Mouse (Mus musculus) cerebellum, adult 9-11 months (tissue): ENCODE measurements around the gene Meis2.

Source experiments
- DNase-seq: peaks from one replicate; pipeline ENCODE4 v3.0.0; 2022

The Meis2 gene

GRCm38 (mm10) chr2:115890715-115891114 is 174.9 kb downstream of the Meis2 start:
- no peak for DNase-seq

- no peak for DNase-seq
These were observed 175.6 kb downstream of the Meis2 start for GRCm38 (mm10) chr2:115890030-115890429.

DNA sequence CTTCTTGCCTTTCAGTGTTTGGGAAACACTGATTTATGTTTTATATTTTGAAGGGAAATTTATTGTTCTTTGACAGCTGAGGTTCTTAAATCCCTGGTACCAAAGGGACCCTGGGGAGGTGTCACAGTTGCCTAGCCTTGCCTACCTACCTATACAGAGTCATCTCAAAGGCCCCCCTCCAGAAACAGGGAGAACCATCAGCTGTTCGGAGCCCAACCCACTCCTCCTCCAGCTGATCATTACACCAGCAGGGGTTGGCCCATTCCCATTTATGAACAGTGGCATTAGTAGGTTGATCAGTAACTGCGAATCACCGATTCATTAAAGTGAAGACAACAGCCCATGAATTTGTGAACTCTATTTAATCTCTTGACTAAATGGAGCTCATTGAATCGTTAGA is 176.4 kb downstream of the Meis2 start:
- no peak for DNase-seq

- DNase-seq, result no peak
These were observed 177.1 kb downstream of the Meis2 start for GRCm38 (mm10) chr2:115888336-115889077.

- DNase-seq, result no peak
These were observed 178.0 kb downstream of the Meis2 start for GRCm38 (mm10) chr2:115887631-115888030.

GRCm38 (mm10) chr2:115884184-115884583 is 181.5 kb downstream of the Meis2 start:
- DNase-seq, result no peak

DNA sequence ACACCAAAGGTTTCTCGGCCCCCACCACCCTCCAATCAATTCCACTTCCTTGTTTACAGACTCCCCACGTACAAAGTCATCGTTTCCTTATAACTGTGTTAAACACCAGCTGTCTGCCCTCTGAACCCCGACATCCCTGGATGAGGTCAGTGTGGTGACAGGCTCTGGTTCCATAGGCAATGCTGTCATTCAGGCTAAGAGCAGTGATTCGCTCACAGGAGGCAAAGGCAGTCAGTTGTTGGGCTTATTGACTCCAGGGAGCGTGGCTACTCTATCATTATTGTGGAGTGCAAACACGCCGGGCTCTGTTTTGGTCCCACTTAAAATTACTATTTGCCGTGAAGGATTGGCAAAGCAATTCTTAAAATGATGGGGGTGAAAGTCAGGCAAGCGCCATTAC is 182.1 kb downstream of the Meis2 start:
- no peak for DNase-seq

DNA sequence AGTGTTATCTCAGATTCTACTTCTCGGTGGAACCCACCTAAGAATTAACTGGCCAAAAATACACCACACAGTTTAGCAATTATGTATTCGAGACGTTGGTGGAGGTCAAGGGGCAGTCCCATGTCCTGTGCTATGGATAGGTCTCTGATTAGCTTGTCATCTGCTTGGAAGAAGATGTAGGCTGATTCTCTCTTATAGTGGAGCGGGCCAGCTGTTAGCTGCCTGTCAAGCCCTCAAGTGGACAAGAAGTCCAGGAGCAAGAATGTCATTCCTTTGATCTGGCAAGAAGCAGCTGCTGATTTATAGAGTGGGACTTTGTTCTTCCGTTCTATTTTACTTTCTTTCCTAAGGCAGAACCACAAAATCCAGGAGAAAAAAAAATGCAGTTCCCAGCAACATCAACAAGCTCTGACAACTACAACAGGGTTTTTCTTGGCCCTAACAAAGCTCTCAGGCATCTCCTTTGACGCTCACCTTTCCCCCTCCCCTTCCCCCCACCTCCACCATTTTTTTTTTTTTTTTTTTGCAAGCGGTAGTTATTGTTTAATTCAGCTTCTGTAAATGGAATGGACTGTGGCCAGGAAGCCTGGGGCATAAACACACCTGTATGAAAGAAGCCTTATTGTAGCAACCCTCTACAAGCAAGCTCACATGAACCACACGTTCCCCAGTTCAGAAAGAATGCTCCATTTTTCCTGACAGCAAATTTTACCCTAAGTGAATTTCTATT is 189.7 kb downstream of the Meis2 start:
- no peak for DNase-seq

GRCm38 (mm10) chr2:115872851-115873250 is 192.8 kb downstream of the Meis2 start:
- no peak for DNase-seq

DNA sequence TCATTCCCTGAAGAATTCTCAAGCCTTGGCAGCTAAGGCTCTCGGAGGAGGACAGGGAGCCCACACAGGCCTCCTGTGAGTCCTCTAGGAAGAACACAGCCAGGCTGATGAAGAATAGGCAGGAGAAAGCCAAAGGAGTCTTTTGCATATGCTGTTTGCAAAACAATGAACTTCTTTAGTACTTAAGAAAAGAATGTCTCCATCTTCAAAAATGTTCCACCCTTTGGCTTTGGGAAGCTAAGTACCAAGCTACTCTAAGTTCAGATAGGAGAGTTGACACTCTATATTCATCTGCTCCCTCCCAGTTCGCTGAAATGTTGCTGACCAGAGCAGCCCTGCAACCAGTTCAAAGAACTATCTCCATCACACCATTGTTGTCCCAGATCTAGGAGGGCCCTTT is 195.7 kb downstream of the Meis2 start:
- DNase-seq, result no peak

- no peak for DNase-seq
These were observed 204.9 kb downstream of the Meis2 start for GRCm38 (mm10) chr2:115860600-115861347.

DNA sequence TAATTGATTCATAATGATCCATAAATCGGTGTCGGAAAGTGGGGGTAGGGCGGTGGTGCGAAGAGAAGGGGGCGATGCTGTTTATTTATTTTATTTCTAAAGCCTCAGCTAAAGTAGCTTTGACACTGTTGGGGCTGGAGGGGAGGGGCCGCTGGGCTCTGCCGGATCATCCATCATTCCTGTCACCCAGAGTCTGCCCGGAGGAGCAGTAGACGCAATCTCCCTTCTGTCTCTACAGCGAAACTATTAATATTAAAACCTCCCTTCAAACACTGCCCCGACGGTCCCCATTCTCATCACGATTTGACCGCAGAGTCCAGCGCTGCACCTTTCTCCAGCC is 205.5 kb downstream of the Meis2 start:
- DNase-seq, result no peak

DNA sequence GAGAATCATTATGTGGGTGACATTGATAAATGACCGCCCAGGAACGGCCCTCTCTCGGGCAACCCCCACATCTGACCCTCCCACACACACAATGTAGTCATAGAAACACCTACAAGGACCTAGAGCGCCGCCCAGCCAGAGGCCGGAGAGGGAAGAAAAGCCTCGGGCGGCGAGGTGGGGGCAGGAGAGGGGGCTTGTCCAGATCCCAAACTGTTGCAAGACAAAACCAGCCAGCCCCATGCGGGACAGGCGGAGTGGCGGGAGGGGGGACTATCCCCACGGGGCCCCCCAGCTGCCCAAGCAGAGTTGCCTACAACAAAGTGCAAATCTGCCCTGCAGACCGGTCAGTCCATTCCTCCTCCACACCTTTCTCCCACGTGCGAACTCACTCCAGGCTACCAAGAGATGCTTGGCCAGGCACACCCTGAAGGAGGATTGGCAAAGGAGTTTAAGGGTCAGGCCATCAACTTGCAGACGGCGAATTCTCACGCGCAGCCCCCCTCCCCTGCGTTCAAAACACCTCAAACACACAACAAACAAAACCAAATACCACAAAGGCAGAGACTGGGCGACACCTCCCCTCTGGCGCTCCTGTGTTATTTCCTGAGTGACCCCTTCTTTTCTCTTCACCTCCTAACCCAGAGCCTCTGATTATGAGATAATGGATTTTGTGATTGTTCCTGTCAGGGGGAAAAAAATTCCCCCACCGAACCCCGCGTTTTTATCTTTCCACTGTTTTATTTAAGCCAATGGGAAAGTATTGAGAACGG is 206.1 kb downstream of the Meis2 start:
- no peak for DNase-seq

DNA sequence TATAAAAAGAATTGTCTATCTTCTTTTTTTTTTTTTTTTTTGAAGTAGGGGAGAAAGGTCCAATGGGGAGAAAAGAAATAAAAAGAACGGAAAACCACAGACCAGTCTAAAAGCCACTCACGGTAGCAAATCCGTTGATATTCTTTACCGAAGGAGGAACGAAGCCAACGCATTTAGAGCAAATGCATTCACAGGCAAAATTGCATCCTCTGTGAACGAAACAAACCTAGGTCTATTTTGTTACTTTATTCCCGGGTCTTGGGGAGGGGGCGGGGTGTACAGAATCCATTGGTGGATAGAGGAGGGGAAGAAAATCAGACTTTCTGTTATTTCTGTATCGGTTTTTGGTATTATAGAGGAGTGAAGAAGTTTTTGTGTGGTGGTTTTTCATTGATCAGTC is 206.7 kb downstream of the Meis2 start:
- DNase-seq, result no peak

DNA sequence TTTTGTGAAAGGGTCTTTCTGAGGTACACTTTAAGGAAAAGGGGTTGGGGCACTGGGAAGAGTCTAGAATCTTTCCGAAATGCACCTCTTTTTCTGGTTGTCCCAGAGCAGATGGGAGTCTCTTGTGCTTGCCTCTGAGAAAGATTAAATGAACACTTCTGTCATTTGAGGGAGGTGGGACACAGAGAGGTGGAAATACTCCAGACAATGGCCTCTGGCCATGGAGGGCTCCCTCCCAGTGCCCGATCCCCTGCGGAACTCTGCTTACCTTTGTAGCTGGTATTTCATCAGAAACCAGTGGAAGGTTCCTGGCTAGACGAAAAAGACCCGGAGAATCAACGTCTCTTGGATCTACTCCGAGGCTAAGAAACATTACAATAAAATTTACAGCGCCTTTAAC is 207.4 kb downstream of the Meis2 start:
- no peak for DNase-seq

GRCm38 (mm10) chr2:115857123-115858080 is 208.2 kb downstream of the Meis2 start:
- DNase-seq, result no peak

DNA sequence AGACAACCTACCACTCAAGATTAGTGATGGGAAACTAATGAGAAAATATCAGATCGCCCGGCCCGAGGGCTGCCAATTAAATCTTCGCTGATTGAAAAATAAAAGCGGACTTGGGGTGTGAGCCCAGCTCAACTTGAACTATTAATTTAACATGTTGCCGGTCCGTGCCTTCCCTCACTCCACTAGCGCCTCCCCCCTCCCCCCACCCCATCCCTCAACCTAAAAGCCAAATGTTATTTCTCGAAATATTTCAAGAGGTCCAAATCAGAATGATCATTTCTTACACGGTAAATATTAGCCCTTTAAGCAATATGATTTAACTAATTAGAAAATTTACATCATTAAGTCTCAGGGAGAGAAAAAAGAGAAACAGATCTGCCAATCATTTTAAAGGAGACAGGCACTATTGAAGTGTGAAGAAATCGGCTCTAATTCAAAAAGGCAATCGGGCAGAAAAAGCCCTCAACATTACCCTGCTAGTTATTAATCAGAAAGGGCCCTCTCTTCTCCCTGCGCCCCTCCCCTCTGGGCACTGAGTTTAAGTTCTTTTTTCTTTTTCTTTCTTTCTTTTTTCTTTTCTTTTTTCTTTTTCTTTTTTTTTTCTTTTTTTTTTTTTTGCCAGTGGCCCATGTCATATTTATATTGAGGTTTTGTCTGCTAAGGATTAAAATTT is 209.1 kb downstream of the Meis2 start:
- DNase-seq, result no peak

DNA sequence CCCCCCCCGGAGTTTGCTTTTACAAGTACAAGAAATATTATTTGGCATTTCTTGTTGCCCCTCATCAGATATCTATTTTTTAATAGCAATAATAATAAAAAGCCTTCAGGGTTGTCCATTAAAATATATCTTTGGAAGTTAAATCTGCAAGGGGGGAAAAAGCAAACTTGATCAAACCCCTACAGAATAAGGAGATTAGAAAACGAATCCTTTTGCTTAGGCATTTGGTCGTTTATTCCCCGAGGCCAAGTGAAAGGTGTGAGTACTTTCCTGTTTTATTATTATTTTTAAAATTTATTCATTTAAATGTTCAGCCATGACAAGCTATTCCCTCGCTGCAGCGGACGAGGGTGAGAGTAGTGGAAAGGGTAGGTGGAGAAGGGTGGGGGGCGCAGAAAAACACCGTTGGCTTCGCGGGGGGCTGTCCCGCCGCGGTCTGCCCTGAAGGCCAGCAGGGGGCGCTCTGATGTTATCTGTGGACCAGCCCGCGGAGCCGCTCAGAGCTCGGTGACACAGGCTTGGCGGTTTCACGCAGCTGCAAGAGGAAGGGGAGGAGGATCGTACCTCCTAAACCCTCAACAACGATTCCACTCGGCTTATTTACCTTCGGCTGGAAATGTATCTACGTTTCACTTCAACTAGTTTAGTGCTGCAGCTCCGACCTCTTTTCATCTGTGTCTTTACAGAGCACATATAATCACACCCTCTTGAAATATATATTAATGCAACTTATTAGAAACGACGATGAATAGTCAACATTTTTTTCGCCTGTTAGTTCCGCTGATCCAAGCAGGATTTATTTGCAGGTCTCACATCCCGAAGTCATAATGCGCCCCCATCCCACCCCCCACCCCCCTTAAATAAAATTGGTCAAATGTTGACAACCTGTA is 209.9 kb downstream of the Meis2 start:
- DNase-seq, result peak; percentile 16

GRCm38 (mm10) chr2:115854828-115855311 is 210.8 kb downstream of the Meis2 start:
- no peak for DNase-seq
